Mouse (Mus musculus) liver, postnatal 0 days (tissue): ENCODE results near the gene Iqcn. TPM values are rescaled to one million over a fixed set of nuclear protein-coding genes. Genes with fewer than 3 reads are reported as not detected.

ENCODE experiments used
- ATAC-seq: fragments of 200-750 bp; cut with Nextera tagmentation; 2 replicates; pipeline ENCODE4 v1.8.0; 2017; ENCODE audit warnings: mild to moderate bottlenecking, moderate library complexity
- DNase-seq: peaks from one replicate; pipeline ENCODE4 v3.0.0-alpha.2; 2016
- H3K27ac ChIP-seq: fragments of 300-500 bp; sonication (generic); 2 replicates; pipeline ENCODE4 v1.5.1; 2014; ENCODE audit warnings: antibody characterized with exemption, moderate library complexity, mild to moderate bottlenecking, low read depth
- H3K27me3 ChIP-seq: fragments of 300-500 bp; sonication (generic); 2 replicates; pipeline ENCODE4 v1.6.1; 2014; ENCODE audit warnings: low read length, control low read depth, mixed read lengths; ENCODE audit not compliant: insufficient read depth
- H3K36me3 ChIP-seq: fragments of 300-500 bp; sonication (generic); replicated peaks from 2 replicates; pipeline ENCODE4 v1.6.1; 2014; ENCODE audit warnings: mild to moderate bottlenecking, control low read depth, low read length, moderate library complexity, mixed read lengths; ENCODE audit not compliant: insufficient read depth
- H3K4me1 ChIP-seq: fragments of 300-500 bp; sonication (generic); 2 replicates; pipeline ENCODE4 v1.6.1; 2014; ENCODE audit warnings: antibody characterized with exemption, mild to moderate bottlenecking, control low read depth; ENCODE audit not compliant: insufficient read depth
- H3K4me2 ChIP-seq: fragments of 300-500 bp; sonication (generic); 2 replicates; pipeline ENCODE4 v1.6.1; 2014; ENCODE audit warnings: low read depth, mild to moderate bottlenecking, low read length, moderate library complexity, mixed read lengths
- H3K4me3 ChIP-seq: fragments of 300-500 bp; sonication (generic); 2 replicates; pipeline ENCODE4 v1.5.1; 2014; ENCODE audit warnings: low read depth, low read length
- H3K9ac ChIP-seq: fragments of 300-500 bp; sonication (generic); replicated peaks from 2 replicates; pipeline ENCODE4 v1.6.1; 2014; ENCODE audit warnings: mild to moderate bottlenecking, moderate library complexity
- H3K9me3 ChIP-seq: fragments of 300-500 bp; sonication (generic); 2 replicates; pipeline ENCODE4 v1.6.1; 2016; ENCODE audit warnings: mild to moderate bottlenecking, control low read depth, low read length, mixed read lengths
- CTCF ChIP-seq: sonication (generic); IDR thresholded peaks from 2 replicates; pipeline ENCODE4 v1.5.1; 2016; ENCODE audit warnings: antibody characterized with exemption, low read depth
- EP300 ChIP-seq: IDR thresholded peaks from 2 replicates; pipeline ENCODE4 v1.6.1; 2016; ENCODE audit warnings: antibody characterized with exemption, low read depth, mild to moderate bottlenecking
- WGBS: fragments of 180-500 bp; shearing (Covaris S2); extraction: QIAGEN DNeasy Blood & Tissue Kit; methylation state at CpG from one replicate; pipeline ENCODE4 v1.1.7; 2014; ENCODE audit not compliant: insufficient replicate concordance; 5-methylcytosine and 5-hydroxymethylcytosine counted together
- polyA plus RNA-seq: library from polyadenylated mRNA; unstranded; fragments of >200 nt; fragmentation: Nextera tagmentation; extraction: Ambion mirVana; gene quantifications from 2 replicates; pipeline ENCODE4 v1.2.1, GENCODE M21; 2015

Gene Iqcn
- 0.02 TPM in 1 of 2 replicates, not detected in the other for polyA plus RNA-seq

DNA sequence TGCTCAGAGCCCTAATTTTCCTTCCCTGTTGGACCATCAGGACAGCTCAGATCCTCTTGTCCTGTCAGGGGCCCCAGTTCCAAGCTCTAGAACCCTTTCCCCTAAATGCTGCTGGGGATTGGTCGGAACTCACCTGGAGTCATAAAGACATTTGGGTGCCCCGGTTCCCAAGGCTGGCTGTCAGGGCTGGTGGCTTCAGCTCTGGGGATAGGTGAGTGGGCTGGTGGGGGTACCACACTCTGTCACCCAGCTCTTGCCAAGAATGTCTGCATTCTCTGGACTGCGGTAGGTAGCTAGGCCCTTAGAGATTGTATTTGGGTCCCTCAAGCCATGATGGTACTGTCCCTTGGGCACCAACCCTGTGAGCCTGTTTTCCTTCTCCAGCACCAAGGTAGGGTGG lies at the start of gene Iqcn:
Iqcn (plus strand) TSS at position 171 of the 400 bp plus-strand sequence.
- H3K27ac ChIP-seq: no peak within 1 kb of the TSS
- no peaks in the 10 kb centered on the region for H3K36me3 ChIP-seq
- peaks cover 11% of the 10 kb centered on the region for H3K4me1 ChIP-seq
- ATAC-seq (no peak), DNase-seq (no peak)
- H3K9ac ChIP-seq: no peak within 1 kb of the TSS
- no peaks in the 10 kb centered on the region for H3K27me3 ChIP-seq
- H3K9me3 ChIP-seq: no peaks in the 10 kb centered on the region
- WGBS: 86% methylated on average over 3 of the region's 3 CpGs
- no peak within 1 kb of the TSS for H3K4me2 ChIP-seq
- TF ChIP-seq EP300: no peak
- no peak within 1 kb of the TSS for H3K4me3 ChIP-seq

DNA sequence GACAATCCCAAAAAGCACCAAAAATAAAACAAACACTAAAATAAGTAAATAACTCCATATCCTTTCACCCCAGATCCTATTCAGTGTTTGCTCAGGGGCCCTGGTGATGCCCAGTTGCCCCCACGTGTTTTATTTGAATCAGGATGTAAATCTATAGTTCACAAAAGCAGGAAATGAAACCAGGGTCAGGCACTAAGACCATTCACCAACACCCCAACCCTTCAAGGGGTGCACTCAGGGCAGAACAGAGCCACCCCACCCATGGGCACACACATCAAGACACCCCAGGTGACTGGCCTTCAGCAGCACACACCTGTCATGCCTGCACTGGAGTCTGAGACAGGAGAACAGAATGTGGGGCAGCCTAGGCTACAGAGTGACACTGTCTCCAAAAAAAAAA lies 49.1 kb upstream of the Iqcn start:
- WGBS: 26% methylated on average over 1 of the region's 1 CpGs
- Histone ChIP-seq H3K9me3 (no peaks in the 10 kb centered on the region), H3K4me3 (no peak overlapping the region), H3K27ac (peak overlapping the region; percentile 55; the same call in 1 of the 2 replicates), H3K27me3 (no peaks in the 10 kb centered on the region), H3K4me2 (no peak overlapping the region), H3K9ac (no peak overlapping the region), H3K4me1 (peaks cover 32% of the 10 kb centered on the region), H3K36me3 (peaks cover 40% of the 10 kb centered on the region)
- no peak for DNase-seq
- ATAC-seq: no peak
- no peak for TF ChIP-seq EP300
- TF ChIP-seq CTCF: no peak

DNA sequence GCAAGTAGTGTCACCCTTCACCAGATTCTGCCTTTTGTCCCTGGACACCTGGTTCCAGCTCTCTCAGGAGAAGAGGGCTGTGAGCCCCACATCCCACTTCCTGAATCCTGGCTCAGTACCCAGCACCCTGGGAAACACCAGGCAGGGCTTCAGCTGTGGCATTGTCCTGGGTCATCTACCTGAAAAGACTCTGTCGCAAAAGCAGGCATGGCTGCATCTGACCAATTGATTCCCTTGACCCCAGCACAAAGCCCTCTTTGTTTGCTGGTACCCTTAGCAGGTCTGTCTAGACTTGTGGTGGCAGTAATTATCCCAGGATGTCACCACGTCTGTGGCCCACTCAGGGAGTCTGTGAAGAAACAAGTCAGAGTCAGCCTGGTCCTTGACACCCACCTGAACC lies 47.8 kb upstream of the Iqcn start:
- H3K9ac ChIP-seq: no peak overlapping the region
- no peak for TF ChIP-seq CTCF
- no peak for TF ChIP-seq EP300
- H3K4me1 ChIP-seq: peaks cover 29% of the 10 kb centered on the region
- WGBS: 61% methylated on average over 2 of the region's 2 CpGs
- H3K27me3 ChIP-seq: no peaks in the 10 kb centered on the region
- H3K4me2 ChIP-seq: no peak overlapping the region
- no peak for DNase-seq
- H3K27ac ChIP-seq: no peak overlapping the region
- H3K9me3 ChIP-seq: no peaks in the 10 kb centered on the region
- H3K4me3 ChIP-seq: no peak overlapping the region
- no peak for ATAC-seq
- peaks cover 32% of the 10 kb centered on the region for H3K36me3 ChIP-seq

DNA sequence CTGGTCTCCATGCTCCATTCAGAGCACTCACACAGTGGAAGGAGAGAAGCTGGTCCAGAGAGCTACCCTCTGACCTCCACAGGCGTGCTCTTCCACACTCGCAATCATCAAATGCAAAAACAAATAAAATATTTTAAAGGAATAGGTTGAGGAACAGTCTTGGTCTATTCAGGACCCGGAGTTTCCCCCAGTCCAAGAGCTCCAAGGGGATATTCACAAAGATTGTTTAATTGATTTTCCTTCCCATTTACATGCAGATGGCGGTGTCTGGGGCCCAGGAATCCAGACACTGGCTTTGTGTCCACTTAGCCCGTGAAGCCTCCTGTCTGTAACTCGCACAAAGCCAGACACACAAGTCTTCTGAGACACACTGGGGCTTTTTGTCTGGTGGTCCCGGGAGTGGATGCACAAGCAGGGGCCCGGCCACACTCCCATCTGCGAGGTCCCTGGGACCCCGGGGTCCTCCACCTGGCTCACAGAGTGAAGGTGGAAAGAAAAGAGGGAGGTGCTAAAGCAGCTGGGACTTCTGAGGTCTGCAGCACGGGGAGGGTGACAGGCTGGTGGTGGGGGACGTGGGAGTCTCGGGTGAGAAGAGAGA lies 47.0 kb upstream of the Iqcn start:
- no peak for ATAC-seq
- DNase-seq: no peak
- Histone ChIP-seq H3K4me3 (no peak overlapping the region), H3K27me3 (no peaks in the 10 kb centered on the region), H3K4me2 (no peak overlapping the region), H3K9me3 (no peaks in the 10 kb centered on the region), H3K36me3 (peaks cover 24% of the 10 kb centered on the region), H3K27ac (no peak overlapping the region), H3K4me1 (peaks cover 30% of the 10 kb centered on the region), H3K9ac (no peak overlapping the region)
- WGBS: 78% methylated on average over 13 of the region's 13 CpGs
- TF ChIP-seq CTCF (no peak), EP300 (no peak)

DNA sequence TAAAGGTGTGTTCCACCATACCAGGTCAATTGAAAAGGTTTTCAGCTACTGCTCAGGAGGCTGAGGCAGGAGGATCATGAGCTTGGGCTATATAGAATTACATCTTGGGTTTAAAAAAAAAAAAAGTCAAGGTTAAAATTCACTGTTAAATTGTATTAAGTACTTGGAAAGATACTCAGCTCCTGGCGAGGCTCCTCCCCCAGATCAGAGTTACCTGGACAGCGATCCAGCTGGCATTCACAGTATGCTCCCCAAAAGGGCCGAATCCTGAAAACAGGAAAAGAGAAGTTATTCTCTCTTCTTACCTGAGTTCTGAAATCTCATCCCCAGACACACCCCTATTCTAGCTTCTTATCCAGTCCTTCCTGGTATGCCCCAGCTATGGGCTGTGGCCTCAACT lies 46.0 kb upstream of the Iqcn start:
- 0 out of 2 replicates have a peak overlapping the region, but pooled peaks have one; percentile 93 for H3K27ac ChIP-seq
- H3K27me3 ChIP-seq: no peaks in the 10 kb centered on the region
- no peak for ATAC-seq
- H3K4me1 ChIP-seq: peaks cover 30% of the 10 kb centered on the region
- no peak overlapping the region for H3K4me3 ChIP-seq
- H3K9ac ChIP-seq: no peak overlapping the region
- 0 out of 2 replicates have a peak overlapping the region, but pooled peaks have one; percentile 91 for H3K4me2 ChIP-seq
- 86% methylated on average over 3 of the region's 3 CpGs for WGBS
- TF ChIP-seq CTCF: no peak
- TF ChIP-seq EP300: no peak
- DNase-seq: no peak
- H3K9me3 ChIP-seq: no peaks in the 10 kb centered on the region
- H3K36me3 ChIP-seq: peaks cover 18% of the 10 kb centered on the region

DNA sequence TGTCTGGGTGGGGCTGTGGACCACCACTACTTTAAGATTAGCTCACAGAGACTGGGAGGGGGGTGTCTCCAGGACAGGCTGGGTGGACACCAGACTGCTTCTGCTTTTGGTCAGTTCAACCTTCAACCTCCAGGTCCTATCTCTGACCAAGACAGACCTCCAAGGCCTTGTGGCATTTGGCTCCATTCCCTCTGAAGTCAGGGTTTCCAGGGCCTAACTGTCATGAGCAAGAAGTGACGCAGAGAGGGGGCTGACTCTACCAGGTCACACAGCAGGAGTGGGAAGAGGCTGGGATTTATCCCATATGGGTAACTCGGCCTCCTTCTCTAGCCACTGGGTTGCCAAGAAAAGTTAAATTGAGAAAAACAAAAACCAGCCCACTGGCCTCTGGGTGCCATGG lies 45.5 kb upstream of the Iqcn start:
- ATAC-seq: no peak
- no peak overlapping the region for H3K9ac ChIP-seq
- H3K4me2 ChIP-seq: peak overlapping the region; percentile 91
- DNase-seq: no peak
- no peak overlapping the region for H3K4me3 ChIP-seq
- TF ChIP-seq CTCF (no peak), EP300 (no peak)
- H3K27me3 ChIP-seq: no peaks in the 10 kb centered on the region
- H3K36me3 ChIP-seq: peaks cover 15% of the 10 kb centered on the region
- peak overlapping the region; percentile 93; the same call in 1 of the 2 replicates for H3K27ac ChIP-seq
- 82% methylated on average over 2 of the region's 2 CpGs for WGBS
- no peaks in the 10 kb centered on the region for H3K9me3 ChIP-seq
- peaks cover 30% of the 10 kb centered on the region for H3K4me1 ChIP-seq
